Mouse (Mus musculus) urinary bladder, postnatal 10 days (tissue): ENCODE data around the gene Slc46a2.

ENCODE experiments used
- DNase-seq: peaks from one replicate; pipeline ENCODE4 v3.0.0; 2022; ENCODE audit warnings: low spot score

Gene Slc46a2

DNA sequence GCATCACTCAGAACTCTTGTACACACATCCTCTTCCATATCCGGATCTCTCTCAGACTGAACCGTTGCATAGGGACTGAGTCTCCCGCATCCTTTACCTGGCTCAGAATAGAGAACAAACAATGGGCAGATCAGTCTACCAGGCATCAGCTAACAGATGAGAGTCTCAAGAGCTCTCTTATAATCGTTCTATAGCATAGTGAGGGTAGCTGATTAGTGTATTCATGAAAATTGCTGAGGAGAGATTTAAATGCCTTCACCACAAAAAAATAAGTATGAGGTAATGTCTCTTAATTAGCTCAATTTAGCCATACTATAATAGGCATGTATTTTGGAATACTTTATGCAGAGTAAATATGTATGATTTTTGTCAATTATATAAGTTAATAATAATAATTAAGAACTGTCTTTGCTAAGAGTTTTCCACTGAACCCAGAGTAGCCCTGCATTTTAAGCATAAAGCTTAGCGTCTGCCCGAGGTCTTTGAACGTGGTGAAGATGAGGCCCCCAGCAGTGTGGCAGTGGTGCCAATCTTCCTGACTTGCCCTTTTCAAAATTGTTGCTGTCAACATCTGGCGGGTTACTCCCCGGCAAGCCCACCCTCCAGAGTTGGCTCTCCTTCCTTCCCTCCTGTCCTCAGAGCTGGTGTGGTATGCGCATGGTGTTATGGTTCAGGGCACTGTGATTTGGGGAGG, 23.0 kb downstream of the Slc46a2 start:
- DNase-seq, result no peak

DNA sequence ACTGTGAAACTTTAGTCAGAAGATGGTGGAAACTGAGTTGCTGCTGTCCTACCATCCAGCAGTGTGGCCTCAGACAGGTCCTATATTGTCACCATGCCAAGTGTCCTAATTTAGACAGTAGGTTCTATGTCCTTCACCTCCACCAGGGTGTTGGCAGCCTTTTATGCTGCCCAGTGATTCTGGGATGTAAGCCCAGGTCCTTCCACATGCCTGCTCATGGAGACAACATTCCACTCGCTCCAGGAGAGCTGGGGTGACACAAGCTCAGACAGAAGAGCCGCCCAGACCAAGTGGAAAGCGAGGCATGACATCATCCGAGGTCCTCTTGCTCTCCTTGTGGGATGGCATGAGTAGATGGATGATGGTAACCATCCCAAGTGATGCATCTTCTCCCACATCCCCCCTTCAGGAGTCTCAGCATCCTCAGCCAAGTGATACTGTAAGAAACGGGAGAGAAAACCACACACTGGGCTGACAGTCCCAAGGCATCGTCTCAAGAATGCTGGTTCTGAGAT, 24.7 kb downstream of the Slc46a2 start:
- DNase-seq, result no peak

DNA sequence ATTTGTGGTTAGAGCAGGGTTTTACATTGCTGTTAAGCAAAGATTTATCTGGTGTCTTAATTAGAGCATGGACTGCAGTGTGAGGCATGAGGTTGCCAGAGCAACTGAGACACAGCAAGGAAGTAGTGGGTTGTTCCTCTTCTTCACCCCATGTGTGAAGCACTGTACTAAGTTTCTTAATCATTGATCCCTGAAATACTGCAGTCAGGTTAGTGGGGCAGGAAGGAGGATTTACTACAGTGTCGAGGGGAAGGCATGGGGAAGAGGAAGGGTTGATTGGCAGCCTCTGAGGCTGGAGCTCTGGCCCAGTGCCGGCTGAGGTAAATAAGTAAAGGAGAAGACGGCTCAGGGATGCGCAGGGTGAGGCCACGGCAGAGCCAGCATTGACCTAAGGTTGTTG, 26.8 kb downstream of the Slc46a2 start:
- DNase-seq, result no peak

DNA sequence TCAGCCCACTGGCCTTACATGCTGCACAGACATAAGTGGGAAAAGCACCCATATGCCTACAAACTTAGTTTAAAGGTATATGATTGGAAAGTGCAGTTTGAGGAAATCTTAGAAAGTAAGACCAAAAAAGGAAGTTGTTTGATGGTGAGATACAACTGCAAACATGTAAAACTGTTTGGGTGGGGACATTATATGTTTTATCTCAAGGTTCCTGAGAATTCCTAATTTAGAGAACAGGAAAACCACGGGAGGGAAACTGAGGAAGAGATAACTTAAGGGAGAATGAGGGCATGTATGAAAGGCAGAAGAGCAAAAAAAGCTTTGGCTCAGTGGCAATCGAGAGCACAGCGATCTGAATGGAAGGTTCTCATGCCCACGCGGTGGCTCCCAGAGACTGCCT, 27.8 kb downstream of the Slc46a2 start:
- DNase-seq, result no peak

DNA sequence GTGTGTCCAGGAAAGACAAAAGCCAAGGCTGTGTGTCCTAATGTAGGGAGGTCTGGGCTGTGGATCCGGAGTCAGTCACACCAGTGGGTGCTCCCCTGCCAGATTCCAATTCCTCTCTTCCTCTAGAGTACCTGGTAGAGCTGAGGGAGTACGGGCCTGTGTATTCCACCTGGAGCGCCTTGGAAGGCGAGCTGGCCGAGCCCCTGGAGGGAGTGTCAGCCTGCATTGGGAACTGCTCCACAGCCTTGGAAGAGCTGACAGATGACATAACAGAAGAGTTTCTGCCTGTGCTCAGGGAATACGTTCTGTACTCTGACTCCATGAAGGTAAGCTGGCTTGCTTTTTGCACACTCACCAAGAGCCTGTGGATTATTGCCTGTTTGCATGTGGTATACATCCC, 28.6 kb downstream of the Slc46a2 start:
- no peak for DNase-seq

DNA sequence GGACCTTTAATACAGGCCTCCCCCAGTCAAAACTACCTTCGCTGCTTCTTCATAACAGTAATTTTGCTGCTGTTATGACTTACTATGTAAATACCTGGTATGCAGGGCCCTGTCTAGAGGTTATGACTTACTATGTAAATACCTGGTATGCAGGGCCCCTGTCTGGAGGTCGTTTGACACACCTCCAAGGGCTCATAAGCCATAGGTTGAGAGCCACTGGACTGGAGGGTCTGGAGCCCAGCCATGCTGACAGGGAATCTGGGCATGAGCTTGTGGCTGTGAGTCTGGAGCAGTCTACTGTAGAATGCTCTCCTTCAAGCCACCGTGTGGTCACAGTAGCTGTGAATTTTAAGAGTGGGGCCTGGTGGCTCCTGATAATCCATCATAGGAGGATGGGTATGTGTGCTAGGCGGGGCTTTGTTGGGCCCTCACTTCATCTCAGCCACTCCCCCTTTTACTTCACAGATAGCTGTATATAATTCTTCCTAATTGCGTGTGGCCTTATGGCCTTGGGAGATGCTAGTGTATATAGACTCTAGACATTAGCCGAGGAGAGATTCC, 30.6 kb downstream of the Slc46a2 start:
- DNase-seq, result no peak

DNA sequence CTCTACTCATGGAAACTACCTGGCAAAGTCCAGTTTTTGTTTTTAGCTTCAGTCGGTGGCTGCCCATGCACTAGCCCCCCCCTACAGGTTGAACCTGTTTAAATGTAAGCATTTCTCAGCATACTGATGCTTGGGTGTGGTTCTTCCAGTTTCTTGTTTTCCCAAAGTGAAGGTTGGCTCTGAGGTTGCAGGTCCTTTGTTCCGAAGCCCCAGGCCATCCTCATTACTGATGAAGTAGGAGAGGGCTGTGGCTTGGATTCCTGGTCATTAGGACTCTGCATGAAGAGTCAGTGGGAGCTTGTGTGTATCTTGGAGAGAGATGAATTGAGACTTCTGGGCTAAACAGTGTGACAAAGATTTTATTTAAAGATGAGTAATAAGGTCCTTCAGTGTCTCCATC, 33.6 kb downstream of the Slc46a2 start:
- DNase-seq, result no peak

DNA sequence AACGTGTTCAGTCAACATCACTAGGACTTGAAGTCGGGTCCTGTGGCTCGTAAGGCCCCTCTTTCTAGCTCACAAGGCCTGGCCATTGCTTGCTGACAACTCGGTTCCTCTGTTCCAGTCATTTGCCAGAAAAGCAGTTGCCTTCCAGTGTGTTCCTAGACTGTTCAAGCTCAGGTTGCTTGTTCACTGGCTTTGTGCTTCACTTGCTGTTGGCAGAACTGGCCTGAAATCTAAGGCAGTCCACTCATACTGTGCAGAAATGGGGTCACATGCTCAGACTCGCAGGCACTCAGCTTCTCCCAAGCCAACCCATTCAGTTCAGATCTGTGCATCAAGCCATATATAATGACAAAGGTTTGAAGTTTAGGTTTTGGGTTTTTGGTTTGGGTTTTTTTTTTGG, 34.1 kb downstream of the Slc46a2 start:
- DNase-seq, result no peak

DNA sequence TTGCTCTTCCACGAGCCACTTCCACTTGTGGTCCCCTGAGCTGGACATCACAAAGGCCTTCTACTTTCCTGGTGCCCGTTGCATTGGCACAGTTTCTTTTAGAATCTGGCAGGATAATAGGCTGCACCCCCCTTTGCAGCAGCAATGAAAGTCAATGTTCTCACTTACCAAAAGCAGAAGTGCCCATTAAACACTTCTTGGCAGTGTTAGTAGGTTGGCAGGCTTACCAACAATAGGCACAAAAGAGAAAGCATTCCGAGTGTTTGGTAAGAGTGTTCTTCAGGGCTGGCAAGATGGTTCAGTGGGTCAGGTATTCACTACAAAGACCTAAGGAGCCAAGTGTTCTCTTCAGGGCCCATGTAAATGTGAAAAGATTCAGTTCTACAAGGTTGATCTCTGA, 35.4 kb downstream of the Slc46a2 start:
- DNase-seq, result no peak

DNA sequence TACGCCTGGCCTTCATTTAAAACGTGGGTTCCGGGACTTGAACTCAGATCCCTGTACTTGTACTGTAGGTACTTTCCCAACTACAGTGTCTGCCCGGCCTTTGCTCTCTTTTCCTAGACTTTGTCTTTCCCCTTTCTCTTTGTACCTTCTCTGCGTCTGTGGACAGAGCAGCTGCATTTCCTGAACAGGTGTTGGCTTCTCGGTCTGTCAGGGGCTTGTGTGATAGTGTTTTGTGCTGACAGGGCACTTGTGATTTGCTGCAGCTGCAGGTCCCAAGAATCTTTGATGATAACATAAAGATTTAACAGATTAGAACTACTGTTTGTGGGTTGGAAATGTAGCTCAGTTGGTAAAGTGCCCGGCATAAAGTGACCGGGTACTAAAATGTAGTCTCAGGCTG, 36.3 kb downstream of the Slc46a2 start:
- DNase-seq, result no peak

DNA sequence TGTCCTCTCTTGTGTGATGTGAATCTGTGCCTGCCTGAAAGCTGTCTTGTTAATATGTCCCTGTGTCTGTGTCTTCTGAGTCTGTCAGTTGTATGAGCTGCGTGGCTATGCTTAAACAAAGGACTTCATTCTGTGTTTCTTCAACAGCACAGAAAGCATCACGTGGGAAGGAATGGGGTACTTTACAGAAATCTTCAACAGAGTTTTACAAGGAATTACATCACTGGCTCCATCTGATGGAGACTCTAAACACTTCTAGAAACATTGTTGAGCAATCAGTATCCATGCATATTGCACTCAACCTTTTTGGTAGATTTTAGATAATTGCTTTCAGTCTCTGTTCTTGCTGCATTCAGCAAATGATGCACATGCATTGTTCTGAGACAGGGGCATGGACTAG, 37.8 kb downstream of the Slc46a2 start:
- no peak for DNase-seq

DNA sequence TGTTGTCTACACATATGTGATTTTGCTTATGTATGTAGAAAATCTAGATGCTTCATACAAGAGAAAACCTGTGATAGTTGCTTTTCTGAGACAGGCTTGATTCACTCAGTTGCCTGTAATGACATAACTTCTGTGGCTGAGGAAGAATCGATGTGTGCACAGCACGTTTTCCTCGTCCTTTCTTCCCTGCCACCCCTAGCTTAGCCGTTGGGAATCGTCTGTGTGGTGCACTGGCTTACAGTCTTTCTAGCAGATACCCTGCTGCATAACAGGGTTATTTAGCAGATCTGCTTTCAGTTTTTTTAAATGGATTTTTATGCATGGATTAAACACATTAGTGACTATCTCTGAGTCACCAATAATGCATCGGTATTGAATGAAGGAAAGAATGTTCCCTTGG, 38.3 kb downstream of the Slc46a2 start:
- no peak for DNase-seq

DNA sequence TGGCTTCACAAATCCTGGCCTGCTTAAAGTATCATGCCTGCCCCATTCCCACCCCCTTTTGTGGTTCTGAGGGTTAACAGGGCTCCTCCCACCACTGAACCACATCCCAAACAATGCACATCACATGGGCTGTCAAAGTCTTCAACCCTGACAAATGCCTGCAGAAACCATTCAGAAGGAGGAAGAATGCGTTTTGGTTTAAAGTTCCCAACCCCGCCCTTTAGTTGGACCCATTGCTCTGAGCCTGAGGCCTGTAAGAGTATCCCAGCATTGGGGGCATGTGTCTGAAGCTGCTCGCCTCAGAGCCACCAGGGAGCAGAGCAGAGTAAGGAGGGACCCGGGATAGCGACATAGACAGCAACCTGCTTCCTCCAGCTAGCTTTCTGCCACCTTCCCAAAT, 41.0 kb downstream of the Slc46a2 start:
- DNase-seq, result no peak

DNA sequence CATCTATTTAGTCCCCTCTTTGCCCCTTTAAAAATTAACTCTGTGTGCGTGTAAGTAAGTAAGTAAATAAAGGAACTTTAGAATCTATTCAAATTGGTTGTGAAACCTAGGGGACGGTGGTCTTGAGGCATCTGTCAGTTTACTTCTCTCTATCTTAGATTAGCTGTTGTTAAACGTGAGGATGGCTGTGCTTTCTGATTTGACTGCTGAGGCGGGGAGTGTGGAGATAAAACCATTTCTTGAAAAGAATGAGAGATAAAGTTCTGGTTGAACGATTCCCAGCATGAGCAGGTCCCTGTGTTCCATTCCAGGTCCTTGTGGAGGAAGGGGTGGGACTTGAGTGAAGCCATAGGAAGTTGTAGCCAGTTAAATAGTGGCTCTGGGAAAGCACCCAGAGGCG, 41.6 kb downstream of the Slc46a2 start:
- no peak for DNase-seq

DNA sequence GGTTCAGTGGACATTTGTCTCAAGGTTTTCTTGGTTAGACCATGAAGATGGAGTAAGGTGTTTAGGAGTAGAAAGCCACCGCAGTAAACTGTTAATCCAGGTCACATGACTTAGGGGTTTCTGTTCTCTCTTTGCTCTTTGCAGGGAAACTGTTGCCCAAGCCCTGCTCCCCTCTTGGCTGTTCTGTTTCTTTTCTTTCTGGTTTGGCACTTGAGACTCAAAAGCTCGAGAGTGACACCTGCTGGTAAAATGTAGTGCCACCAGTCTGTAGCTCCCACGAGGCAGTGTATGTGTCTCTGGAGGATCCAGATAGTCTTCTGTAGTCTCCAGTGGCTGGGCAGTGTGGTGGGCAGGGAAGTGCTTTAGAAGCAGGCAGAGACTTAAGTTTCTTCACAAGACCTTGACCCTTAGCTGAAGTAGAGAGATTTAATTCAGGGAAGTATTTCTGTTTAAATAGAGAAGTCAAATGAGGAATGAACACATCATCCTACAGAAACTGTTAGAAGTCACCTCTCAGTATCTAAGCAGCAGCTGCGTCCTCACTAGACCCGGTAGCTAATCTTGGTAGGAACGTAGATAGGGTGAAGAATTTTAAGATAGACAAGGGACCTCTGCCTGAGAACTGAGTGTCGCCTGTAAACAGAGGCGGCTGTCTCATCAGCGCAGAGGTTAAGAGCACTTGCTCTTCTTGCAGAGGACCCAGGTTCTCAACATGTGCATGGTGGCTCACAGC, 43.8 kb downstream of the Slc46a2 start:
- no peak for DNase-seq

DNA sequence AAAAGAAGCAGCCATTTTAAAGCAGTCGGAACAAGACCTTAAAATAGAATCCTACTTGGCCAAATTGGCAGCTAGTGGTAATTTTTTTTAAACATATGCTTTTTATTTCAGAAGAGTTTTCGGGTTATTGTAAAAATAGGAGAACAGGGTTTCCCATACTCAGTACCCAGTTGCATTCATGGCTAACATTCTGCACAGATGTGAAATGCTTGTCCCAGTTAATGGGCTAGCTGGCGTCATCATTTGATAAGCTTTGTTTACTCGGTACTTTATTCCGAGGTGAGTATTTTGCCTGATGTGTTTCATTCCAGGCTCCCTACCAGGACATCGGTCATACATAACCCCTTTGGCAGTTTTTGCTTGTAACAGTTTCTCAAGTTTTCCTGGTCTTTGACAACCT, 44.4 kb downstream of the Slc46a2 start:
- no peak for DNase-seq

DNA sequence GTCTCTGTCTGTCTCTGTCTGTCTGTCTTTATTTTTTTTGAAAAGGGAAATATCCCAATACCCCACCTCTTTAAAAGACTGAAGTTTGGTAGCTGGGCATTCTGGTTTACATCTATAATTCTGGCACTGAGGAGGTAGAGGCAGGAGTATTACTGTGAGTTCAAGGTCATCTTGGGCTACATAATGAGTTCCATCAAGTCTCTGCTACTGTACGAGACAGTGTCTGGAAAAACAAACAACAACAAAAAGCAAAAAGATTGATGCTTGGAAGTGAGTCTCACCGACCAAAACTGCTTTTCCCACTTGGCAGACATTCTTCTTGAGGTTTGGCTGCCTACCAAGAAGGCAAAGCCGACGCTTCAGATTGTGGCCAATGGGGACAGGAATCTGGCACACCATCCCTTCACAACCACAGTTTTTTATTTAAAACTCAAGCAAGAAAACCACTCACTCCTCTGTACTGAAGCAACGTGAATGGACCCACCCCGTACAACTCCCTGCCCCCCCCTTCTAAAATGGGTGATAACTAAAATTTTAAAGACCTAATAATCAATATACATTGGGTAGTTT, 45.3 kb downstream of the Slc46a2 start:
- DNase-seq, result no peak

DNA sequence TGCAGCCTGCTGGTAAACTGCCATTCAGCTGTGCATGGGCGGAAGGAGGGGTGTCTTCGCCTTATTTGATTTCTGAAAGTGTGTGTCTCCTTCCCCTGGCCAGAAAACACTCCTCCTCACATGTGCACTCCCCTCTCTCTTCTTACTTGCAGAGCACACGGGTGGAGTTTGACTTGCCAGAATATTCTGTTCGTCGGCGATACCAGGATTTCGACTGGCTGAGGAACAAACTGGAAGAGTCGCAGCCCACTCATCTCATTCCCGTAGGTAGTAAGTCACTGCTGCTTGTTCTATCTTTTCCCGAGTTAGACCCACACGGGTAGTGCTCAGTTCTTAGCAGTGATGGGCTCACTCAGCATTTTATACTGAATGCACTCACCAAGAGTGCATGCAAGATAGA, 46.8 kb downstream of the Slc46a2 start:
- no peak for DNase-seq

DNA sequence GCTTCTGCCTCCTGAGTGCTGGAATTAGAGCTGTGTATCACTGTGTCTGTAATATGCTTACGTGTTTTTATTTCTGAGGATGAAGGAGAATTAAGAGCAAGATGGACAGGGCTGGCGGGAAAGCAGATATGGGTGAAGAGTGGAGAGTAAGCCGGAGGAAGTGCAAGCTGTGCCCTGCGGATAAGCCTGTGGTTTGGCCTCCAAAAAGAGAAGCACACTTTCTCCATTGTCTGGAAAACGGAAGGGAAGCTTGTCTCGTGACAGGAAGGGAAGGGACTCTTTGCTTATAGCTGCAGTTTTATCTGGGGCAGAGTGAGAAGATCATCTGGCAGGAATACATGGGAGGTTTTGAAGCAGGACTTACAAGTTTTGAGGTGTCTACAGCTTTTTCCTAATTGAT, 51.0 kb downstream of the Slc46a2 start:
- DNase-seq, result no peak

DNA sequence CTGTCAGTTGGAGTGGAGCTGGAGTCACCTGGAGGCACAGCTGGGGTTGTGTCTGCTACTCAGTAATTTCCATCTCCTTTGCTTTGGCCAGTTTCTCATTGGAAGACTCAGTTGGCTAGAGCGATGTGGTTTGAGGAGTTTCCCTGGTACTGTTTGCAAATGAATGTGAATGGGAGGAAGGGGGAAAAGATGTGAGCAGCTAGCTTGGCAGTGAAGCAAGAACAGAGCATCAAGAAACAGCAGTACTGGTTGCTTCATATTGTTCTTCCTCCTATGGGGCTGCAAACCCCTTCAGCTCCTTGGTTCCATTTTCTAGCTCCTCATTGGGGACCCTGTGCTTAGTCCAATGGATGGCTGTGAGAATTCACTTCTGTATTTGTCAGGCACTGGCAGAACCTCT, 52.5 kb downstream of the Slc46a2 start:
- DNase-seq, result no peak

DNA sequence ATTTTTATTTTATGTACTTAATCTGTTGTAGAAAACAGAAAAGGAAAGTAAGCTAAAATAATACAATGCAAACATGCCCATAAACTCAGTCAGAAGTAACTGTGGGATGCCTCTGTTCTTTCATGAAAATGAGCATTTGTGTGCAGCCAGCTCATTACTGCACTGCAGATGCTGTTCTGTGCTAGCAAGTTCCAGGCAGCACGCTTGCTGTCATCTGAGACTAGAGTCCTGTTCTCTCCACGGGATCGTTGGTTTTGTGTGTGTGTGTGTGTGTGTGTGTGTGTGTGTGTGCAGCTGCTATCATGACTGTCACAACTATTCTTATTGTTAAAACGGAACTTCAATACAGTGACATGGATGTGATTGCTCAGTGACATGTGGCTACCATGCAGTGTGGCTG, 53.0 kb downstream of the Slc46a2 start:
- DNase-seq, result no peak

DNA sequence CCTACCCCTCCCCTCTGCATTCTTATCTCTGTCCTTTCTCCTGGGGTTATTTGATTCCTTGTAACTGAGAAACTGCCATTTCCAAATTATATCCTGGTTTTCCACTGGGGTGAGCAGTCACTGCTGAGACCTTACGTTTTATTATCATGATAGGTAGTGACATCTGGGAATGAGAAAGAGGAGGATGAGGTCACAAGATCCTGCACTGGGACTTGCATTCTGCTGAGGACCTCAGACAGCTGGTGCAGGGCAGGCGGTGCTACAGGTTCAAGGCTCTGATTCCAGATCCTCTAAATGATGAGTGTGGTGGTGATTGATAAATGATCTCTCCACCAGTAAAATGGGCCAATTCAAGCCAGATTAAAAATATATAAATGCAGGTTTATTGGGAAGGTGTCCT, 54.4 kb downstream of the Slc46a2 start:
- no peak for DNase-seq
